Mouse (Mus musculus) heart, adult 9 months (tissue): Measurements from ENCODE around the gene Gnb1l.

Experiments used
- DNase-seq, 2 experiments: peaks; one replicate each; pipeline ENCODE4 v3.0.0; 2022; ENCODE audit warnings: low spot score in 2 of 2

Gene Gnb1l

GRCm38 (mm10) chr16:18547891-18548290, 49.4 kb downstream of the Gnb1l start:
- DNase-seq, result no peak

GRCm38 (mm10) chr16:18551604-18552003, 53.1 kb downstream of the Gnb1l start:
- DNase-seq, result no peak

GRCm38 (mm10) chr16:18552106-18552710, 53.7 kb downstream of the Gnb1l start:
- DNase-seq, result no peak

GRCm38 (mm10) chr16:18554721-18555120, 56.2 kb downstream of the Gnb1l start:
- no peak for DNase-seq

GRCm38 (mm10) chr16:18555235-18555935, 56.9 kb downstream of the Gnb1l start:
- DNase-seq, result peak; percentile 5 to 10

- DNase-seq, result no peak
Measured at GRCm38 (mm10) chr16:18556461-18556860, 57.9 kb downstream of the Gnb1l start.

GRCm38 (mm10) chr16:18564472-18564871, 66.0 kb downstream of the Gnb1l start:
- DNase-seq, result peak in 1 of 2 experiments; percentile 10

- DNase-seq, result no peak
Measured at GRCm38 (mm10) chr16:18568599-18568998, 70.1 kb downstream of the Gnb1l start.

GRCm38 (mm10) chr16:18574196-18574595, 75.7 kb downstream of the Gnb1l start:
- DNase-seq, result no peak

- DNase-seq, result no peak
Measured at GRCm38 (mm10) chr16:18577071-18577470, 78.6 kb downstream of the Gnb1l start.

GRCm38 (mm10) chr16:18577599-18578160, 79.2 kb downstream of the Gnb1l start:
- no peak for DNase-seq

GRCm38 (mm10) chr16:18580389-18580788, 81.9 kb downstream of the Gnb1l start:
- DNase-seq, result no peak

GRCm38 (mm10) chr16:18581050-18581622, 82.6 kb downstream of the Gnb1l start:
- DNase-seq, result no peak

- DNase-seq, result no peak
Measured at GRCm38 (mm10) chr16:18581623-18582205, 83.2 kb downstream of the Gnb1l start.

GRCm38 (mm10) chr16:18582426-18583148, 84.1 kb downstream of the Gnb1l start:
- no peak for DNase-seq

- DNase-seq, result no peak
Measured at GRCm38 (mm10) chr16:18583169-18583568, 84.7 kb downstream of the Gnb1l start.

- no peak for DNase-seq
Measured at GRCm38 (mm10) chr16:18583673-18584357, 85.3 kb downstream of the Gnb1l start.

- DNase-seq, result no peak
Measured at GRCm38 (mm10) chr16:18584901-18585510, 86.5 kb downstream of the Gnb1l start.

GRCm38 (mm10) chr16:18585676-18586075, 87.2 kb downstream of the Gnb1l start:
- DNase-seq, result no peak

- no peak for DNase-seq
Measured at GRCm38 (mm10) chr16:18586076-18586905, 87.8 kb downstream of the Gnb1l start.
